Mouse (Mus musculus) skeletal muscle tissue, adult 2 months (tissue): ENCODE data around the gene Flvcr1.

Experiments
- DNase-seq: peaks from one replicate; pipeline ENCODE4 v3.0.0-alpha.2; 2012; ENCODE audit warnings: low read depth, low spot score

Flvcr1 gene

DNA sequence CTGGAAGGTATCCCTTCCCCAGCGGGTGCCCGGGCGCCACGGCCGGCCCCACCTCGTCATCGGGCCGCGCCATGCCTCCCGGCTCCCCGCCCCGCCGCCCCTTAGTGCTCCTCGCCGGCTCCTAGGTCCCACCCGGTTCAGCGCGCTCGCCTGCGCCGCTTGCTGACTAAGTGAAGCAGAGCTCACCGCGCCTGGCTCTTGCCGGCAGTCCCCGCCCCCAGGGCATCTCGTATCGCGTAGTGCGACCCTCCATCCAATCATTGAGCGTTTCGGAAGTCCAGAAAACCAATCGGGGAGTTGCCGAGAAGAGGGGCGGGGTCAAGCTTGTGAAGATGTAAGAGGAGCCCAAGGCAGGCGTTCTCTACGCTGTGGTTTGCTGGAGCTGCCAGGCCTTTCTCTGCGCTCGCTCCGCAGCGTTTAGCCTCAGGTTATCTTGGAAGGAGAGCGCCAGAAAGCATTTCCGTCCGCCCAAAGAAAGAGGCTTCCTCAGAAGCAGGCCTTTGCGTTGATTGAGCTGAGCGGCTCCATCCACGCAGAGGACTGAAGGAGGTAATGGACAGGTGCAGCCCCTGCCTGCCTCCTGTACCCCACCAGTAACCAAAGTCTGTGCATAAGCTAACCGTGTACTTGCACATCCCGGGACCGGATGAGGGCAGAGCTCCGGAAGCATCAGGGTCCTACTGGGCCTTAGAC is at the start of gene Flvcr1:
Gene Flvcr1, minus strand, starts transcription at position 138 of the 693 bp plus-strand sequence.
- peak; percentile 99 for DNase-seq

DNA sequence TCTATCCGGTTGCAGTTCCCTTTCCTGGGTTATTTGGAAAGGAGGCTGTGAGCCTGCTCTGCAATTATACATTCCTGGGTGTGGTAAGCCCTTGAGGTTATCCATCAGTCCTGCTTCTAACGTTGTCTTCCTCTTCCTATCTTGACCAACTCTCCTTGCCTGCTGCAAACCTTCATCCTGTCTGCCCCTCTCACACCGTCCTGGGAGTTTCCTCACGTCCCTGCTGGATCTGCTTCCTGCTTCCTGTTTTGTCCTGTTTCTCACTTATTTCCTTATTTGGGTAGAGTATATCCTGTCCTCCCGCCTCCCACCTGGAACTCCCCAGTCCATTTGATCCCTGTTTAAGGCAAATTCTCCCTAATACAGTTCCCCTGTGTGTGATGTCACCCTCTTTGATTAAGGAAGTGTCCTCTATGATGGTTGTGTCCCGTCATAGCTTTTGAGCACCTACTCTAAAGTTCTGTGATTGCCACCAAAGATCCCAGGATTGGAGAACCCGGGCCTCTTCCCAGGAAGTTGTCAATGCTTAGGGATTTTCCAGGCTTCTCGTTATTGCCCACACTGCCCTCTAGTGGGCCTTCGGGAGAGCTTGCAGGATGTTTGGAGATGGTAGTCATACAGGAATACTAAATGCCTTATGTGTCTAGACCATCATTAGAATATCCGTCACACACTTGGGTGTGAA is 49.4 kb upstream of the Flvcr1 start:
- DNase-seq, result peak; percentile 58

DNA sequence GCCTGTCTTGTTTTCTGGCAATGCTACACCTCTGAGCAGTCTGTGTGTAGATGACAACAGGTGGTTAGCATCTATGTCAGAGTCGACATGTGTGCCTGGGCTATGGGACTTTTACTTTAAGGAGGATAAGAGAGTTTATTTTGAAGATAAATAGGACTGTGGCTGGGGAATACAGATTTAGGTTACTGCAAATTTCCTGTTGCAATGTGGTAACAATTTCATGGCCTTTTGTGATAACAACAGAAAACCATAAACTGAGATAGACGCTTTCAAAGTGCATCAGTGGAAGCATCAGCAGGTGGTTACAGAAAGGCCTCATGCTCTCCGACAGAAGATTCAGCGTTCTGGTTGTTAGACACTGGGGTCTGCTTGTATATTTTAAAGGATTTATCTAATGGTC is 47.5 kb upstream of the Flvcr1 start:
- no peak for DNase-seq

DNA sequence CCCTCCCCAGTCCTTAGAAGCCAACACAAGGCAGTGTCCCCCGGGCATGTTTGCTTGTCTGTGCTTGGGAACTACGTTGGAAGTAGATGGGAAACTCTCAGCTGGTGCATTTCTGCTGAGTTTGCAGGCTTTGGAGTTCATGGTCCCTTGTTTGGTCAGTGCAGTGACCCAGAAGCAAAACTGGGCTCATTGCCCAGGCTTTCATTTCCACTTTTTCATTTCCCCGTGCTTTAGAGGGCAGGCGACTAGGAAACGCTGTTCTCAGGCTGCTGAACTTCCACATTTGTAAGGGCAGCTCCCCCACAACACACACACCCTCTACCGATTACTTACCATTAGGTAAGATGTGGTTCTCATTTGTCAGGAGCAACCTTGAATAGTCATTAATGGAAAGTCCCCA is 47.0 kb upstream of the Flvcr1 start:
- peak; percentile 62 for DNase-seq

DNA sequence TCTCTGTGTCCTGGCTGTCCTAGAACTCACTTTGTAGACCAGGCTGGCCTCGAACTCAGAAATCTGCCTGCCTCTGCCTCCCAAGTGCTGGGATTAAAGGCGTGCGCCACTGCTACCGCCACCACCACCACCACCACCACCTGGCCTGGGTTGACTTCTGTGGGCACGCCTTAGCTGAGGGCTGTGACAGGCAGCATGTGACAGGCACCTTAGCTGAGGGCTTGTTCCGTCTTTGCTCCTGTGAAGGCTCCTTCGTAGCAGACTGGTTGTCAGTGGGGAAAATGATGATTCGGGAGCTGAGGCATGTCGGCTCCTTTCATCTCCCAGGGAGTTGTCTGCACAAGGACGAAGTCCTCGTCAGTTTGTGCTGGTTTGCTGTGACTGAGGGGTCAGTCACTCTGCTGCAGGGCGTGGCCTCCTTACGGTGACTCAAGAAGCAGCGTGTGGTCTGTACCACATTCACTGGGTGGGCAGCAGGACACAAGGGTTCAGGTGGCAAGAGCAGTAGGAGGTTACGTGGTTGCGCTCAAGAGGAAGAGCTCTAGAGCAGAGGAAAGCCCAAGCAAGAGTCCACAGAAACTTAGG is 46.5 kb upstream of the Flvcr1 start:
- DNase-seq, result no peak

DNA sequence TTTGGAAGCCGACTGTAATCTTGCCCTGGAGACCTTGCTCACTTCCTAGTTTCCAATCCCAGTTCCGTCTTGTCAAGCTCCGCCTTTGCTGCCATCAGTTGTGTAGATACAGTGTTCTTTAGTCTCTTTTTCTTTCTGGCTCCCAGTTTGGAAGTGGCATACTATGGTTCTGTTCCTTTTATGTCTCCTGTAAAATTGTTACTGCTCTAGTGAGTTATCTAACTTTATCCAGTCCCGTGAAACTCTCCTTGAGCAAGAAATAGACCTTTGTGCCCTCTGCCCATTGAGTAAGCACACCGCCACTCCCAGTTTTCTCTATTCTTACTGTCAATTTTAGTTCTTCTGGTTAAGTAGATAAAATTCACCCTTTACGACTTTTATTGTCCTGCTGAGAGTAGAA is 45.7 kb upstream of the Flvcr1 start:
- DNase-seq, result no peak

DNA sequence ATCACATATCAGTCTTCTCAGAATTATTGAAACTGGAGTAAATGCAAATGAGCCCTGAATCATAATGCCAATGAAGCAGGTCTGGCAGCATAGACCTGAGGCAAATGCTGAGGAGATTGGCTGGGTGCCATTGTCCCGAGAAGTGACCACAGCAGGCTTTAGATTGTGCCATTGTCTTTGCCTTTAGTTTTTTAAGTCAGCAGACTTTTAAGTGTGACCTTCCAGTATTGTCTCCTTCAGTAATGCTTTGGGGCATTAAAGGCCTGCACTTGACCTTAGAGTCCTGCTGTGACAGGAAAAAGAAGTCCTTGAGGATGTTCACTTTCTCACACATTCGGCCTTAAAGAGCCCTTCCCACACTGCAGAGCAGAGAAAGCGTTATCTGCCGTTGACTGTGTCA is 44.3 kb upstream of the Flvcr1 start:
- DNase-seq, result no peak

DNA sequence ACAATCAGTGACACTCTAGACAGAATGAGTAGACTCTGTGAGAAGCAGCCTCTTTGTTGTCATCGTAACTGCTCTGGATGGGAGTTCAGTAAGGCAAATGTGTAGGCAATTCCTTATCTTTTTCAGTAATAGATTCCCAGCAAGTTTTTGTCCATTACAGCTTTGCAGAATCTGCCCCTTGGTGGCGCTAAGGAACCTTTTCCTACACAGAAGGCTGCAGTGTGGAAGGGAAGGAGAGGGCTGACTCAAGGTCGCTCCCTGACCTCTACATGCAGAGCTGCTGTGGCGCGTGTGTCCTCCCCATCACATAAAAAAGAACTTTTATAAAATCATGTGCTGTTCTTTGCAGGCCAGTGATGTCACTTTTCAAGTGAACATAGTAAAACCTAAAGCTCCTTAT is 42.4 kb upstream of the Flvcr1 start:
- no peak for DNase-seq

DNA sequence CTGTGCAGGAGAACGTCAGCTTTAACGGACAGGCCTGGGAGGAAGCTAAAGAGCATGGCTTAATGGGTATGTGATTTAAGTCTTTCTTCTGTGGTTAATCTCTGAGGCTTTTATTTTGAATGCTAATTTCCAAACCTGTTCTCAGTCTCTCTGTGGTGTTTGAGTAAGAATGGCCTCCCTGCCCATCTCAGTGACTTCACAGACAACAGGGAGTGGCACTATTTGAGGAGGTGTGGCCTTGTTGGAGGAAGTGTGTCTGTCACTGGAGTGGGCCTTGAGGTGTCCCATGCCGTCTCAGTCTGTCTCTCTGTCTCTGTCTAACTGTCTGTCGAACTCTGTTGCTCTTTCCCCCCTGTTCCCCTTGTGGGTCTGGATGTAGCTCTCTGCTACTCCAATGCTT is 39.2 kb upstream of the Flvcr1 start:
- DNase-seq, result no peak

DNA sequence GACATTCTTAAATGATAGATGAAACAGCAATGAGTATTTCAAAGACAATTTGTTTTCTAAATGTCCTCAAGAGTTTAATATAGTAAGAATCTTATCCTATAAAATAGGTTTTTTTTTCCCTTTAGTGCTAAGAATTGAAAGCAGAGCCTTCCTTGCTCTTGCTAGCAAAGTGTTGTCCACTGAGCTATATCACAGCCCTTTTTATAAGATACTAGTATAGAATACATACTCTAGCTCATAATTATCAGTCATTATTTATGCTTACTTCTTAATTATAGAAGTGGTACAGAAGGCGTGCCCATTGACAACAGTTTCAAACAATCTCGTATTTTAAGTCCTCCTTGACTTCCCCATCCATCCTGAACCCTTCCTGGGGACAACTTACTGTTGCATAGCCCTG is 38.6 kb upstream of the Flvcr1 start:
- DNase-seq, result no peak

DNA sequence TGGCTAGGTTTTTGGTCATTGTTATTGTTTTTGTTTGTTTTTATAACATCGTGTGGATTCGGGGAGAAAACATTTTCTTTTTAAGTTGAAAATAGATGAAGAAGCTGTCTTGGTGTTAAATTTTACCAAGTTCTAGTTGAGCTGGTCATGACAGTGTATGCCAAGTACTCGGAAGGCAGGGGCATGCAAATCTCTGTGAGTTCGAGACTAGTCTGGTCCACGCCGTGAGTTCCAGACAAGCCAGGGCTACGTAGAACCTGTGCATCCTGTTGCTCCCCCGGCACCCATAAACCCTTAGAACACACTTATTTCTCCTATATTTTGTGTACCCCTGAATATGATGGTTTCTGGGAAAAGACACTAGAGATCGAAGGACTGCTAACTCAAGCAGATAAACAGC is 37.7 kb upstream of the Flvcr1 start:
- no peak for DNase-seq

DNA sequence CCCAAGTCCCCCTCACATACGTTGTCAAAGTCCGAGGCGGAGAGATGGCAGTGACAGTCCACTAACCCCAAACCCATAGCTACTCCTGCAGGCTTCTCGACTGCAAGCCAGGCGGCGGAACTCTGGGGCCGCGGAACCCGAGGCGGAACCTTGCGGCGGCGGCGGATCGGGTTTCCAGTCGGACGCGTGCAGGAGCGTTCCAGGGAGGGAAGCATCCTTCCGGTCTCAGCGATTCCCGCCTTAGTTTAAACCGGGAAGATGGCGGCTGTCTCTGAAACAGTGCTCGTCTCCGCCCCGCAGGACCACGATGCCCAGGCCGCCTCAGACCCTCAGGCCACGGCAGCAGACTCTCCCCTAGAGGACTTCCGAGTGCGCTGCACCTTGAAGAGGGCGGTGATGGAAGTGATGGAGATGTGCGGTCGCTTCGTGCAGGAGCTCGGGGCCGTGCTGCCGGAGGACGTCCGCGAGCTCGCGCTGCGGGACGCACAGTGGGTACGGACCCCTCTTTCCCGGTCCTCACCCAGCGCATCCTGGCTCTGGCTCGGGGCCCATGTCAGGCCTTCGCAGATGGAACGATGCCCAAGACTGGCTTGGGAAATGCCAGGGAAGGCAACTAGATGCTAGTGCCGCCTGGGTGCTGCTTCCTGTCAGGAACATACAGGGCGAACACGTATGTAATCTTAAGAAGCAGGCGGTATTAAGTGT is 37.0 kb upstream of the Flvcr1 start, which contains the start of the genes Tatdn3 and Nsl1:
Gene Tatdn3, minus strand, starts transcription at position 152 of the 705 bp plus-strand sequence.
Gene Nsl1, plus strand, starts transcription at position 232 of the 705 bp plus-strand sequence.
- DNase-seq, result peak; percentile 72

DNA sequence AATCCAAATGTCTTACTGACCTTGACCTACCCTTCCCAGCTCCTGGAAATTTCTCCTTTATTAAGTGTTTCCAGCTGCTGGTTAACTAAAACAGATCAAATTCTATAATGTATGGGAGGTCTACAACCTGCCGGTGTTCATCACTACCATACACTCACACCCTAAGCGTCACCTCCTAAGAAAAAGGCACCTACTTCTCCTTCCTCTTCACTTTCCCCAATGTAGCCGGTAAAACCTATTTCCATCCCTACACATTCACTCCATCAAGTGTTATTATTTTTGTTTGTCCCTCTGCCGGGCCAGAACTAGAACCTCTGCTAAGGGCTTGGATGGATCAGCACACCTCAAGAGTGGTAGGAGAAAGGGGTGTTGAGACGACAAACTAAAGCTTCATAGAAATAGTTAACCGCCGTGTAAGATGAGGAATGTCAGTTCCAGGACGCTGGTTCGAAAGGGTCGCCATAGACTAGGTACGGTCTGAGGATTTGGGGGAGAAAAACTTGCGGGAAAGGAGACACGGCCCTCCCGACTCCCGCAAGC is 36.4 kb upstream of the Flvcr1 start:
- no peak for DNase-seq

DNA sequence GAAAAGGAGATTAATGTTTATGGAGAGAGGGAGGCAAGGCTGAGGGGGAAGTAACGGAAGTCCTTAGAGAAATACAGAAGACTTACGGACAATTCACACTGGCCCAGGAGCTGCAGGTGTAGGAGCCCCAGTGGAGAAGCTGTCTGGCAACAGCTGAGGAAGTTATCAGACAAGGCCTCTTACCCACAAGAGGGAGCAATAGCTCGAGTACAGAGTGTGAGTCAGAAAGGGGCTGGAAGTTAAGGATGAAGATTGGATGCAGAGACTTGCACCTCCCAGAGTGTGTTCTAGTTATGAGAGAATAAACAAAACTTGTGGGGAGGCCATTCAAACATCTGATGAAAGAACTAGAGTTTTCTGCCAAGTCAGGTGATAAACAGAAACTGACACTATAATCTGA is 31.5 kb upstream of the Flvcr1 start:
- no peak for DNase-seq

DNA sequence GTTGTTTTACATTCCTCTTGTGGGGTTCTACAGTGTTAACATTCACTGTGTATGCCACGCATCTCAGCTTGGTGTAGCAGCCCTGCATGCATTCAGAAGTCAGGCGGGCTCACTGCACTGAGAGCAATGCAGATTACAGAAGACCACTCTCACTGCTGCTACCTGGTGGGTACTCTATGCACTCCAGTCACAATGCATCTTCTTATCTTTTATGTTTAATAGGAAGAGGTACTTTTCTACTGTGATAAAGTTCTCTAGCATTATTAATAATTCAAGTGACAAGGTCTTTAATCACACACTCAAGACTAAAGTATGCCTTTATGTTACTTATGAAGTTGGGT is 29.5 kb upstream of the Flvcr1 start:
- DNase-seq, result no peak

DNA sequence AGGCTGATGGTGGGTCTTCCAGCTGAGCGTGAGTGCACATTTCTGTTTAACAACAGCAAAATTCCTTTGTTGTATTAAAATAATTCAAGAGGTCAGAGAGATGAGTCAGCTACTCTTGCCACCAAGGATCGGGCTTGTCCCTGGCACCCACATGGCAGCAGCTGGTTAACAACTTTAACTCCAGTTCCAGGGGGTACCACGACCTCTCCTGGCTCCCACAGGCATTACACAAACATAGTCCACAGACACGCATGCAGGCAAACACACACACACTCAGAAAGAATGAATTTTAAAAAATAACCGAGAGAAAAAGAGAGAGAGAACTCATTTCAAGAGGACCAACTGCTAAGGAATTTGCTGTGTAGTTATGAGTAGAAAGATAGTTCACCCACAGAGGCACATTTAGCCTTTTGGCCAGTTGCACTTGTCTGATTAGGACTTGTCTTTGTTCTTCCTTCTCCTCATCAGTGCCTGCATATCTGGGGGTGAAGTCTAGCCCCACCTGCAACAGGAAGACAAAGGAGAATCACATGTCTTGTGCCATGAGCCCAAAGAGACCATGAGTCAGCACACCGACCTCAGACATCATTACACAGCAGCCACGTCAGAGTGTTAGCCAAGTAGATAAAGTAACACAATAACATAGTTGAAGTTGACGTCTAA is 29.0 kb upstream of the Flvcr1 start:
- no peak for DNase-seq

DNA sequence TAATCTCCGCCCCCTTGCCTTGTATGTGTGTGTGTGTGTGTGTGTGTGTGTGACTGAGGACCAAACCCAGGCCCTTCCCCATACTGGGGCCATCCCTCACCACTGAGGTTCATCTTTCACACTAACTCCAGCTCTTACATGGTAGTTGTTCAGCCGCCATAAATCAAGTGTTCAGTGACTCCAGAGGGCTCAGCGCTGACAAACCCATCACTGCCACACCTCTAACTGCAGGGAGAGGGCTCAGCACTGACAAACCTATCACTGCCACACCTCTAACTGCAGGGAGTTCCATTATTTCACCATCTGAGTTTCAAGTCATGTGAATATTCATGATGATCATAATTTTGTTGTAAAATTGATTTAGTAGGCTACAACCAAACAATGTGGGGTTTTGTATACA is 27.6 kb upstream of the Flvcr1 start:
- DNase-seq, result no peak

DNA sequence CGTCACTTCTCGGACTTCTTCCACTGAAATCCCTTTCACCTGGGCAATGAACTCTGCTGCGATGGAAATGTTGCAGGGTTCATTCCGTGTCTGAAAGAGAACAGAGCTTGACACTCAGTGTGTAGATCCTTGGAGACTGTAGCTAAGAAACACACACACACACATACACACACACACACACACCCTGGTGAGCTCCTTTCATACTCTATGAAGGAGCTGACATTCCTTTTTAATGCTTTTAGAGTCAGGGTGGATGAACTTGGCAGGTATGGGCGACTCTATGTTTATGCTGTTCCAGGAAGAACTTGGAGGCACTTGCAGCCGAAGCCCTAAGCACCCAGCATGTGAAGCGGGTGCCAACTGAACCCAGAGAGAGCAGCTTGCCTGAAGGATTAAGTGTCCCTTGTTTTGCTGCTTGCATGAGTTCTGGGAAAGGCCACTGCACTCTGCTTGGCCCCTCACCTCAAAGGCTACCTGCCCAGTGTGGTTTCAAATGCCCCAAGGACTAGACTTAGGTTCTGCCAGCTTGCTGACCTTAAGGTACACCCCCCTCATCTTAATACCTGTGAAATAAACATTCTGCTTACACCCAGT is 20.4 kb upstream of the Flvcr1 start:
- DNase-seq, result peak; percentile 92

DNA sequence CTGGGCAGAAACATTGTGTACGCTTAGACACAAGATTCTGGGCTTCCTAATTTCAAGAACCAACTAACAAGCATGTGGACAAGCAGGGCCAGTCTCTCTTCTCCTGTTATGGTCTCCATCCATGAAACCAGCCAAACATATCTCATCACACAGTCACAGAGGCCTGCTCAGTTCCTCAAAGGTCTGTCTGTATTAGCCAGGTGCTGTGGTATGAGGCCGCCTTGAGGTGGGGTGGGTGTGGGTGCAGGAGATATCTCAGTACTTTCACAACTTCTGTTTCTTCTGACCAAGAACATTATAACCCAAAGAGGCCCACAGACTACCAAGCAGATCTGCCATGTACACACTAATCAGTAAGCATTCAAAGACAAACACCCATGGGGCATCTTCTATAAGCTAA is 19.3 kb upstream of the Flvcr1 start:
- DNase-seq, result no peak

DNA sequence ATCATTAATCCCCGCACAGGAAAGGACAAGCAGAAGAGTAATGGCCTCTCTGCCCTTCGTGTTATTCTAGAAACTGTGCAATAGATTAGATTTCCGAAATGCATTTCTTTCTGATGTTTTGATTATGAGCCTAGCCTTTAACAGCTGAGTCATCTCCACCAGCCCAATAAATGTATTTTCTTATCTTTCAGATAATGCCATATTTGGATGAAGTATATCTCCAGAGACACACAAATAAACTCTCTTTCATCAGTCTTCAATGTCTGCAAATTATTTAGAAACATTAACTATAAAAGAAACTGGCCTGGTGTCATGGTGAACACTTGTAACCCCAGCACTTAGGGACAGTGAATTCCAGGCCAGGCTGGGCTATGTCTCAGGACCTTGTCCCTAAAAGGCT is 16.7 kb upstream of the Flvcr1 start:
- DNase-seq, result no peak

DNA sequence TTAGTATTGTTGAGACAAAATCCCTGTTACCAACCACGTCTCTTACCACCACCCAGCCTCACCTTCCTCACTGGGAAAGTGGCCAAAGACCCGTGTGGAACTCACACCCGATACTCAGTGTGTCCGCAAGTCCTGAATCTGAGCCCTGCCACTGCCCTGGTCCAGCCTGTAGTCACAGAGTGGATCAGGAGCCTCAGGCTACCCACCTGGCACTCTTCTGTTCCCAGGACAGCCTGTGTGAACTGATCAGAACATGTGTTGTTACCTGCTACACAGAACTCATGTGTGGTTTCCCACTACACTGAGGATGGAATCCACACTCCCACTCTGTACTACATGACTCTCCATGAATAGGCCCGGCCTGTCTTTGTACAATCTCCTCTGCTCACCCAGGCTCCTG is 16.1 kb upstream of the Flvcr1 start:
- DNase-seq, result no peak
